Mouse (Mus musculus) cerebellum, postnatal 36 days (tissue): Measurements from ENCODE around the gene Orai1.
"Not testable (repeated sequence)": the region's sequence is repeated elsewhere in the genome, so short reads cannot be mapped to it uniquely, and the experiment has no call there.

Source experiments
- DNase-seq, 2 experiments: peaks; one replicate each; pipeline ENCODE4 v3.0.0; 2021 to 2022; ENCODE audit warnings: mixed read lengths in 2 of 2

Gene Orai1

DNA sequence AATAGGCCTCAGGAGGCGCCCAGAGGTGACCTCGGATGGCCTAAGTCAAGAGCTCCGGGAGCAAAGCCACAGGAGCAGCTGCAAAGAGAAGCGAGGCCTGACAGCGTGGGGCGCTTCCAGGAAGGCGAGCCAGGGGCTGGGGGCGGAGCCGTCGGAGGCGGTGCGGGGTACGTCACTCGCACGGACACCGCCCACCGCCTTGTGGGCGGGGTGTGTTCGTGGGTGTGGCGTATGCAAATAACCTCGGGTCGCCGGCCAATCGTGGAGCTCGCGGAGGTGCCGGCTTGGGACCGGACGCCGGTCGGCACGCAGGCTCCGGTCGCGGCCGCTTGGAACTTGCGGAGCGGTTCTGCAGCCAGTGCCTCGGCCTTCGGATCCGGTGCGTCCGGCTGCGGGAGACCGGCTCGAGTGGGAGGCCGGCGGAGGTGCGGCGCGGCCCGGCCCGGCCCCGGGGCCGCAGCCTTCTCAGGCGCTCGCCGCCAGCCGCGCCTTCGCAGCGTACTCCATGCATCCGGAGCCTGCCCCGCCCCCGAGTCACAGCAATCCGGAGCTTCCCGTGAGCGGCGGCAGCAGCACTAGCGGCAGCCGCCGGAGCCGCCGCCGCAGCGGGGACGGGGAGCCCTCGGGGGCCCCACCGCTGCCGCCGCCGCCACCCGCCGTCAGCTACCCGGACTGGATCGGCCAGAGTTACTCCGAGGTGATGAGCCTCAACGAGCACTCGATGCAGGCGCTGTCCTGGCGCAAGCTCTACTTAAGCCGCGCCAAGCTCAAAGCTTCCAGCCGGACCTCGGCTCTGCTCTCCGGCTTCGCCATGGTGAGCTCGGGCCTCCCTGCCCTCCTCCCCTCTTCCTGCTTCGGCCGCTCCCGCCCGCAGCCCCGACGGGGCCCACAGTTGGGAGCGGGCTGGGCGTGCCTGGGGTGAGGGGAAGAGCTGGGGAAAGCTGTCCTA, at the start of gene Orai1:
Gene Orai1 (plus strand): TSS at position 322 of the 949 bp plus-strand sequence.
- peak; percentile 96 to 97 for DNase-seq

DNA sequence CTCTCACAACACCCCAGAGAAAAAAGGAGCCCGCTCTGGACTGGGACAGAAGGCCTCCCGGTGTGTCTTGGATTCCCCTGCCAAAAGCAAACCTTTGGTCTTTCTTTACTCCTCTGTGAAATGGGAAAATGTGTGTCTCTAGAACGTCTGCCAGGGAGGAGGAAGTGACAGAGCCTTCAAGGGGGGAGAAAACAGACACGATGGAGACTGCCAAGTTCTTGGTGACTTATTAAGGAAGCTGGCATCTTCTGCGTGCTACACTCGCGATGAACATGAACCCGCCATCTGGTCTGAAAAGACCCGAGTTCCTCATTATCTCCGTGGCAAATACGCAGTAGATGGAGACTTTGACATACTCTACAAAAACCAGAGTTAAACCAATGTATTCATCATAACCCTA, 49.4 kb upstream of the Orai1 start:
- peak in 1 of 2 experiments; percentile 22 for DNase-seq

DNA sequence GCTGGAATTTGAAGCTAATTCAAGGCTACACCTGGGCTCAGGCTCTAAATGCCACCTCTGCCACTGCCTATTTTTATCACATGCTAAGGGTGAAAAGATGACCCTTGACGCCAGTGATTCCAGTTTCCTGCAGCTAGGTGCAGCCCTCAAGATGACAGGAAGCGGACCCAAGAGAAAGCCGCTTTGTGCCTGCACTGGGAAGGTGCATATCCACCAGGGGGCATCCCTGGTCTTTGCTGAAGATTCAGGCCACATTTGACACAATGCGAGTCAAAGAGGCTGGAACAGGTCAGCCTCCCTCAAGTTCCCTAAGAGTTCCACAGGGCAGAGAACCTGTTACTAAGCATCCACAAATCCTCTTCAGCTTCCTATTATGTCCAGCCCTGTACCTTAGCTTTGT, 46.6 kb upstream of the Orai1 start:
- peak; percentile 79 to 81 for DNase-seq

DNA sequence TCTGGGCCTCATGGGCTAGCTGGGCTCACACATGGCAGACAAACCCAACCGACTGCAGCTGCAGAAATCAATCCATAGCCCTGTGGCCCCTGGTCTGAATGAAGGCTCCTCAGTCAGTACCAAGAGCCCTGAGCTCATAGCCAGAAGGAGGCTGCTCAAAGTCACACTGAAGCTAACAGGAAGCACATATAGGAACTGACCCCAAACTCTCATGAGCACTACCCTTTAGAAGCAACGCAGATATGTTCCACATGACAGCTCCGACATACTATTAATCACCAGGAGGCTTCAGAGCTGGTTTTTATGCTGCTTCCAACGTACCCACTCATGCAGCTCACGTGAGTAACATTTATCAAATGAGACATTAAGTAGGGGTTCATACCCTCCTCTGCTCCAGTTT, 44.8 kb upstream of the Orai1 start:
- DNase-seq: no peak

DNA sequence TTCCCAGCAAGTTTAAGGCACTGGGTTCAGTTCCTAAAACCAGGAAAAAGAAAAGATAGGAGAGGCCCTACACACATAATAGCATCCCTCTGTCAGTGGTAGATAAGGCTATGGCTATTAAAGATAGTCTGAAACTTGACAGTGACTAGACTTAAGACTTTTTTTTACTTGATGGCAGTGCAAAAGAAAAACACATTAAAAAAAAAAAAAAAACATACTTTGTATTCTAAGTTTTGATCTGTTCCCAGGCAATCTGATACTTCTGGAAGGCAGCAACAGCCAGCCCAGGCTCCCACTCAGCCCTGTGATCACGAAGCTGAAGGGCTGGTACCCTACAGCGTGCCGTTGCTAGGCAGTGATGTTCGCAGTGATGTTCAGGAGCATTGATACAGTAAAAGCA, 43.4 kb upstream of the Orai1 start:
- DNase-seq: no peak

DNA sequence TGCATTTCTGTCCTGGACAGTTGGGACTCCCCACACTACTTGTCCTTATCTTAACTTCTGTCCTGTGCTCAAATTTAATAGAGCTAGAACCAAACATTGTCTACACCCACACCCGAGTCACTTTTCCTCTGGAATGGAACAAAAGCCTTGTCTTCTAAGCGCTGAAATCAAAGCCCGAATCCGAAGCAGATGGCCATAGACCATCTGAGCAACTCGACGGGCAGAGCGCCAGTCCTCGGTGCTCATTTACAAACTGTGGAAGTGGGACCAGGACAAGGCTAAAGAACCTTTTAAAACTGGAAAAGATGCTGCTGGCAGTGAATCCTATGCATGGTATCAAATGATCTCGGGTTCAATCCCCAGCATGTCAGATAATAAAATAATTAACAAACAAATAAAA, 42.8 kb upstream of the Orai1 start:
- DNase-seq: peak; percentile 81

DNA sequence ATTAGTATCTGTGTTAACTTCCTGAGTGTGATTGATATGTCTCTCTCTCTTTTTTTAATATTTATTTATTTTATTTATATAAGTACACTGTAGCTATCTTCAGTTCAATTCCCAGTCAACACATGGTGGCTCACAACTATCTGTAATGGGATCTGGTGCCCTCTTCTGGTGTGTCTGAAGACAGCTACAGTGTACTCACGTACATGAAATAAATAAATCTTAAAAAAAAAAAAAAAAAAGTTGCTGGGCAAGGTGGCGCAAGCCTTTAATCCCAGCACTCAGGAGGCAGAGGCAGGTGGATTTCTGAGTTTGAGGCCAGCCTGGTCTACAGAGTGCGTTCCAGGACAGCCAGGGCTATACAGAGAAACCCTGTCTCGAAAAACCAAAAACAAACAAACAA, 40.2 kb upstream of the Orai1 start:
- DNase-seq: not testable (repeated sequence)

DNA sequence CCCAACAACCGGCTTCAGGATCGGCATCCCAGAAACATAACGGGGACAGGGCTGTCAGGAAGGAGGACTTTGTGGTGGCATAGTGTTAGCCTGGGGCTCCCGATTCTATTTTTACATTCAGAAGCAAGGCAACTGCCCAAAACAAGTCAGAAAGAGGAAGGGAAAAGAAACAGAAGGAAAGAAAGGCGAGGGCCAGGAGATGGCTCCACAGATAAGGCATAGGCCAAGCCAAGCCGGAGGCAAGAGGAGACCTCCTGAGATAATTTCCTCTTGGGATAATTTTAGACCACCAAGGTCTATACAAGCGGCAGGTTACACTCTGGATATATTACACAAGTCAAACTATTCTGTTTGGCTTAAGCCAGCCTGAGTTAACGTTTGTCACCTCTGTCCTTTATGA, 35.9 kb upstream of the Orai1 start:
- no peak for DNase-seq

DNA sequence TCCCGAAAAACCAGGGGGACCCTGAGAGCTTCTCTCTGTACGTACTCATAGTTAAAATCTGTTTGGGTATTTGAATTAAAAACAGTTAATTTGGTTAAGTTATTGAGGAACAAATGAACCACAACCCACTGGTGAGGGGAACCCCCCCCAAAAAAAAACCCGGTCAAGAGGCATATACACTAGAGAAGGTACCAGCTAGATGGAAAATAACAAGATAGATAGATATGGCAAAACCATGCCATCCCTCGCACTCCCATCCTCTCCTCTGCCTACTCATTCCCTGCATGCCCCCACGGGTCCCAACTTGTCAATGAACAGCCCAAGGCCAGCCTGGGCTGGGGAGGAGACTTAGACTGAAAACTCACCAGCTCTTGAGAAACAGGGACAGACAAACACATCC, 30.4 kb upstream of the Orai1 start:
- no peak for DNase-seq

DNA sequence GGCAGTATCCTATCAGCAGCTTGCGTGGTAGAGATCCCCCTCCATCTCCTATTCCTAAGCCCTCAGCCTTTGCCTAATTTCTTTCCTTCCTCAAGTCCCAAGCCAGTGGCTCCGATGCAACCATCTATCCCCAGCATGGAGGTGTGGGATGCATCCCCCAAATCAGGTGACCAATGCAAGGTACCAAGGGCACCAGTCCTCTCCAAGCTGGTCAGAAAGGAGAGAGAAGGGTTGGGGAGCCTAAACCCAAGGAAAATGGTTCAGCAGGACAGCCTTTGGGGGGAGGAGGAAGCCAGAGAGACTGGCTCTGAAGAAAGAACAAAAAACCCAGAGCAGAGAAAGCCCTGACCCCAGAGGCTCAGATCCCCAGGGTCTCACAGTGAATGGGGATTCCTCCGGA, 29.6 kb upstream of the Orai1 start:
- no peak for DNase-seq

DNA sequence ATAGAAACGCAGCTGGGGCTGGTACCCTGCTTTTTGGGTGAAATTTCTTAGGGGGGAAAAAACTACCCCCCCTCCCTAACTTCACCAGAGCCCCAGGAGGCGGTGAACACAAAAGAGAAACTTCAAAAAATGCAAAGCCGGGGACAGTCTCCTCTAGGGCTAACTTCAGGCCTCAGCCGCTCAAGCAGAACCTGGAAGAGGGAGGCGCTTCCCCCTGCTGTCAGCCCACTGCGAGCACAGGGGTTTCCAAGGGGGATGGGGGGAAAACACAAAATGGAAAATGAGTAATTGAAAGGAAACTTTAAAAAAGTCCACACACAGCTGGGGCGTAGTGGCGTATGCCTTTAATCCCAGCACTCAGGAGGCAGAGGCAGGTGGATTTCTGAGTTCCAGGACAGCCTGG, 28.8 kb upstream of the Orai1 start:
- DNase-seq: no peak

DNA sequence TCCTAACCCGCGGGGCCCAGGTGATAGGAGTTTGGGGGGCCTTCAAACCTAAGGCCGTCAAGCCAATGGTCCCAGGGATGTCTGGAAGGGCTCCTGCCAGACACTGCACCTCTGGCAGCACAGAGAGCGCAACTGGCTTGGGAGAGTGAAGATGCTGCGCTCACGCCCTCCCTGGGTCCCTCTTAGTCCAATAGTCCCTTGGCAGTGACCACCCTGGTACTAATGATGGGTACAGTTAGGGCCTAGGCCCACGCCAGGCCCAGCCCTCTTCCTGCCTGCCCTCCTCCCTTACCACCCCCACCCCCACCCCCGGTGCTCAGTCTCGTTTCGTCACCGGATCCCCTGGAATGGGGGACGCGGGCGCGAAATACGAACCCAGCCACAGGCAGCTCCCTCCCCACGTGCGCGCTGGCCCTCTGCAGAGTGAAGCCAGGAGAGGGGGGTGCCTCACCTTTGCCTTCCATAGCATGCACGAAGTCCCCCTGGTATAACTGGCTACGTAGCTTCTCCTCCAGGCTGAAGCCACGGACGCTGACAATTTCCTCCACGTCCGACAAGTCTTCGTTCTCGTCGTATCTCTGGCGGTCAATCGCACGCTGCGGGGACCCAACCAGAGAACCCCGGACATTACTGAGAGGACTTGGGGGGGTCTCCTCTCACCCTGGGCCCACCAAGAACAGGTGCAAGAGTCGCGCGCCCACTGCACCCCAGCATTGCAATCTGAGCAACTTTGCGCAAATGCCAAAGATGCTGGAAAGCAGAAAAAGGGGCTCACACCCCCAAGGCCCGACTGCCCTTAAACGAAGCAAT, 27.5 kb upstream of the Orai1 start:
- peak; percentile 26 to 54 for DNase-seq

DNA sequence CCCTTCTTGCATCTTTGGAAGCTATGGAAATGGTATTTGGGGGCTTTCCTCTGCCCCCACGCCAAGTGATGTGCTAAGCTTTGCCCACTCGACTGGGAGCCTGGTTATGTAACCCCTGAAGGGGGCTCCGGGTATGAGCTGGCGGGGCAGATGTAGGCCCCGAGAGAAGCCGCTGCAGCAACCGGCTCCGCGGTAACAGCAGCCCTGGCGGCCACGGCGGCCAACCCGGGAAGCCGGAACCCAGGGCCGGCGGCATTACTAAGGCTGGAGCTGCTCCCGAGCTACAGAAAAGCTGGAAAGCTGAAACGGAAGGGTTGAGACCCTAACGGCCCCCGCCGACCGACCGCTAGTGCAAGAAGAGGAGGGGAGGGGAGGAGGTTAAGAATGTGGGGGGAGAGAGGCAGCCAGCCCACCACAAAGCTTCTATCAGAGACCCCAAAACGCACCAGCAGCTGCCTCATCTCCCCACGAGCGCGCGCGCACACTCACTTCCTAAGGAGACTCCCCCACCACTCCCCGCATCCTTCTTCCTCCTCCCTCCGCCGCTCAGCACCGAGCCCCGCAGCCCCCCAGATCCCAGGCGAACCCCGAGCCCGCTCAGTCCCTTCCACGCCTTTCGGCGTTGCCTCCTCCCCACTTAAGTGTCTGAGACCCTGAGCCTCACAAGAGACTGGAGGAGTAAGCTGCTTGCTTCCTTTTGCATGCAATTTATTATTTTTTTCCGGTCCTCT, 26.7 kb upstream of the Orai1 start:
- DNase-seq: peak; percentile 54

DNA sequence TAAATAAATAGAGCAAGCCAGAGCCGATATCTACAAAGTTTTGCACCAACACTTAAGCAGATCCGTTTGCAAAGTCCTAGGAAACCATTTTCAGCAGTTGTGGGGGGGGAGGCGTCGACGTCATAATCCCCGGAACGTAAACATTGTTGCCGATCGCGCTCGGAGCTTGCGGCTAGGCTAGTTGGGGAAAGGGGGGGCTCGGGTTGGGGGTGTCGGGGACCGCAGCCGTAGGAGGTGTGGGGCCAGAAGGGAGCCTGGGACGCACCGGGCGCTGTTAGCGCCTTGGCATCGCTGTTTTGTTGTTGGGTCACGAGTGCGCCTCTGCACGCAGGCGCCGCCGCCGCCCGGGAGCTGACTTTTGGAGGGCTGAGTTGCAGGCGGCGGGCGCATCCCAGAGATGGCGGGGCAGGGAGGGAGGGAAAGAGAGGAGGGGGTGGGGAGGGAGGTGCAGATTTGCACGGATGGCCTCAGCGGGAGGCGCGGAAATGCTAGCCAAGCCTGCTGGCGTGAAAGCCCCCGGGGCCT, 25.8 kb upstream of the Orai1 start:
- peak; percentile 76 to 77 for DNase-seq

DNA sequence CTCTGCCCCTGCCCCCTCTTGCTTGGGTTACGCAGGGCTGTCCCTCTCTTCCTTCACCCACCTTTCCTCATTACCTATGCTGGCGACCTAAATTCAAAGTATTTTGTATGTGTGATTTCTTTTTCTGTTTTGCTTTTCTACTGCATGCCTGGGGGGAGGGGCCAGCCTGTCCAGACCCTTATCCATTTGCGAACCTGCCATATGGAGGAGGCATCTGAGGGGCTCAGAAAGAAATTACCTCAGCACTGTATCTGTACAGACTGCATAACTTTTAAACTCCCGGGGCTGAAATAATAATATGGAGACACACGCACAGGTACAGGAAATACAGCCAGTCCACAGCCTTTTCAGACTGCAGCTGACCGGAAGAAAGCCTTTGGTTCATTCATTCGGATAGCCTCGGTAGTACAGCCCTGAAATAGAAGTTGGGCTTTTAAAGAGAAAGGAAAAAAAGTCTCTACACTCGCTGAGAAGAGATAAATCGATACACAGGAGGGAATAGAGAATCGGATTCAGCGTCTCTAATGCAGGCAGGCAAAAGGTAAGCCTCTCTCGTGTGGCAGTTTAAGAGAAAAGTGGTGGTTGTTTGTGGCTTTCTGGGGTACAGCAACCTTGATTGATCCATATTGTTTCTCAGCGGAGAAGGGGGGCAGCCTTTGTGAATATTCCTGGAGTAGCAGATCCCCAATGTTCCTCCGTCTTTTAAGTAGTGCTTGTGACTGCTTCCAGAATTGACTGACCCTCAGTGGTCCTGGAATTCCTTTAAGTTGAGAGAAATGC, 25.1 kb upstream of the Orai1 start, which contains the start of gene Kdm2b:
Gene Kdm2b (minus strand): TSS at position 273 of the 780 bp plus-strand sequence.
- DNase-seq: peak in 1 of 2 experiments; percentile 44

DNA sequence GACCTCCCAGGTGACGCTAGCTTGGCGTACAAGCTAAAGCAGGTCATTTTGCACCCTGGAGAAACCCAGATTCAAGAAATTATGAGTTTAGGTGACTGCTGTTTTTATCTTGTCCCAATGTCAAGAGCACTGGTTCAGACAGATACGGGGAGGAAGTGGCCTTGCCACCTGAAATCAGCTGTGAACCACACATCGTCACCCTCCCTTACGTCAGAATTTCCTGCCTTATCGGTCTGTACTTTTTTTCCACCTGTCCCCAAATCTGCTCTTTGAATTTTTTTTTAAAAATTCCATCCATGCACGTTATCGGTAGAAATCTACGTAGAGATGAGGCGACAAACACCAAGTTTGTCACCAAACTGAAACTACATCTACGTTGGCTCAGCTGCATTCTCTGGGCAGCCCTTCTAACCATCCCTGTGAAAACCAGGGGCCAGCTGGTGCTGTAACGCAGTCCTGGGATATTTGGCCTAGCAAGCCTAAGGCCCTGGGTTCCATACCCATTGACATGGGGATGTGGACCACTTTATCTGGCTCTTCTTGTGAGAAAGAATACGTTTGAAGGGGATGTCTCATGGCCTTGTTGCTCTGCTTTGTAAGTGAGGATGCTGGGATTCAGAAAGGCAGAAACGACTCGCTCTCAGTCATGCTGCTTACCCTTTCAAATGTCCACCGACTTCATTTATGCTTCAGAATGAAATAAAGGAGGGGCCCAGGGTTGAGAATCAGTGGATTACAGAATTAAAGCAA, 24.3 kb upstream of the Orai1 start:
- no peak for DNase-seq

DNA sequence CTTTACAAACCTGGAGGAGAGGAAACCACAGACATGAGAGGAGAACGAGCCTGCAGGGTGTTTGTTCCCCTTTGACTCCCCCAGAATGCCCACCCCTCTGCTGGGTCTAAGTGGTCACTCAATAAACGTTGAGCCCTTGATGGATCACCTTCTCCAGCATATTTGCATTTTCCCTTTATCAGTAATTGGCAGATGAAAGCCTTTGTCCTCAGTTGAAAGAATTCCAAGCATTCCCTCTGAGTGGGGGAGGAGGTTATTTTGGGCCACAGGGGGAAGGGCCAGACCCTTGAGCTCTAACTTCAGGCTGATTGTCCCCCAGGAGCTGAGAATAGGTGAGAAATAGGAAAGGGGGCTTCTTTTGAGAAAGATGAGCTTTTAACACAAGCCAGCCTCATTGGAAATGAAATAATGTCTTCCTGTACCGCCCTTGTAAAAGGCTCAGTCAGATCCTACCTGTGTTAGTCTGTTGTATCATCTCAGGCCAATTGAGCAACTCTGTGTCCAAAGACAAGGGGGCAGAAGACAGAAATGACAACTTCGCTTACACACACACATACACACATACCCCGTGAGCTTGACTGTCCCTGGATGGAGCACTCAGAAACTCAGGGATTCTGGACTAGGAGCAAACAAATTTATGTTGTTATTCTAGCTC, 23.4 kb upstream of the Orai1 start:
- DNase-seq: no peak

DNA sequence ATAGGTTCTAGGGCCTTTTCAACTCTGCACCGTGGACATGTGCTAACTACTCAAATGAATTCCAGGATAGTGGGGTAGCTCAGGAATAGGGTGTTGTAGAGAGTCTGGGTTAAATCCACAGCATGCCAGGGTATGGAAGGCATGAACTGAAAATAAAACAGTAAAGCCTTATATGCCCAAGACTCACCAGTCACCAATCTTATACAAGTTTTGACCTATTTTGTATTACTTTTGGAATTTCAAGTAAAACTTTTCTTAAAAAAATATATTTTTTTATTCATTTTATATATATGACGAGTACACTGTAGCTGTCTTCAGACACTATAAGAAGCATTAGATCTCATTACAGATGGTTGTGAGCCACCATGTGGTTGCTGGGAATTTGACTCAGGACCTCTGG, 21.1 kb upstream of the Orai1 start:
- DNase-seq: no peak

DNA sequence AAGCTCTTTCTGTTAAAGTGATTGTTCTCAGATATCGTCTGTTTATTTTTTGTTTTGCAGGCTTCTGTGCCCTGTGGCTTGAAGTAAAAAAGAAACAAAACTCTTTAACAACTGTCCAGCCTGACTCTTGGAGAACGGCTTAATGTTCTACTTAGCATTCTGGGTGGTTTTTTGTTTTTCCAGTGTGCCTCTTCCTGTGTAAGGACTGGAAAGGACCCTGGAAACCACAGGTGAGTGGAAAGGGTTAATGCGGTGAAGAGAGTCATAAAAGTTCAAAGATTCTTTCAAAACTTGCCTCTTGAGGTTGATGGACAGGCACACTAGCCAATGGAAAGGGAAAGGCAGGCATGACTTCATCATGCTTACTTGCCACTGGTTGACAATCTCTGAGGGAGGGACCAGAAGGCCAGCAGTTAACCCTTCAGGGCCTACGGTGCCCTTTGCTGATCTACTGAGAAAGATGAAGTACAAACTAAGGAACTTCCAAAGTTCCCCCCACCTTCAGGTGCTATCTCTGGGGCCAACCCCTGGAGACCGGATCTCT, 20.5 kb upstream of the Orai1 start:
- peak; percentile 49 to 51 for DNase-seq

DNA sequence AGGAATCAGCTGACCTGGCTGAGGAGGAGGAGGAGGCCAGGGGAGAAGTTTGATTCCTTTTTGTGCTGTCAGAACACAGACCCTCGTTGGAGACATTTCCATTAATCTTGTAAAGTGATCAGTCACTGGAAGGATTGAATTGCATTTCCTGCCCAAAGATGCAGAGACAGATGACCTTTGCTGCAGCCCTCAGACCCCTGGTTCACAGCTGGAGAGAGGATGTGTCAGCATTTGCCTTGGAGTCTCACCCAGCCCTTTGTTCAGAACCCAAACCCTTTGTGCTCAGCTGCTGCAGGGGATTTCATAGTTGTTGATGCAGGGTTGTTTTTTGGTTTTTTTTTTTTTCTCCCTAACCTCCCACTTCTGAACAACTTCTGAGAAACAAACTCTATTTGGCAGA, 20.0 kb upstream of the Orai1 start:
- DNase-seq: no peak
